Mouse (Mus musculus) embryonic fibroblast, embryonic 13.5 days (primary cell): Measurements from ENCODE around the gene Olfr788.

Source experiments
- CTCF ChIP-seq: IDR thresholded peaks from 2 replicates; pipeline ENCODE4 v1.5.1; 2011; ENCODE audit warnings: mild to moderate bottlenecking, control low read depth, low read length, moderate library complexity, borderline replicate concordance; ENCODE audit not compliant: insufficient read depth
- POLR2A ChIP-seq: IDR thresholded peaks from 2 replicates; pipeline ENCODE4 v1.6.1; 2011; ENCODE audit warnings: low read depth, mild to moderate bottlenecking, control low read depth, low read length, moderate library complexity

- TF ChIP-seq POLR2A (no peak), CTCF (no peak)
Observed at GRCm38 (mm10) chr10:129427006-129427405, 43.8 kb upstream of the Olfr788 start, which contains the start of gene Olfr786.
